Mouse (Mus musculus) cerebellum, postnatal 14 days (tissue): ENCODE data around the gene Tgif1.

Experiments used
- DNase-seq, 2 experiments: peaks; one replicate each; pipeline ENCODE4 v3.0.0; 2021; ENCODE audit warnings: mixed read lengths in 2 of 2

The Tgif1 gene

GRCm38 (mm10) chr17:70853436-70853905 is at the start of gene Tgif1:
Tgif1 (minus strand) TSS chr17:70853546.
- peak; percentile 41 to 44 for DNase-seq

GRCm38 (mm10) chr17:70900660-70901059 is 47.3 kb upstream of the Tgif1 start:
- no peak for DNase-seq

DNA sequence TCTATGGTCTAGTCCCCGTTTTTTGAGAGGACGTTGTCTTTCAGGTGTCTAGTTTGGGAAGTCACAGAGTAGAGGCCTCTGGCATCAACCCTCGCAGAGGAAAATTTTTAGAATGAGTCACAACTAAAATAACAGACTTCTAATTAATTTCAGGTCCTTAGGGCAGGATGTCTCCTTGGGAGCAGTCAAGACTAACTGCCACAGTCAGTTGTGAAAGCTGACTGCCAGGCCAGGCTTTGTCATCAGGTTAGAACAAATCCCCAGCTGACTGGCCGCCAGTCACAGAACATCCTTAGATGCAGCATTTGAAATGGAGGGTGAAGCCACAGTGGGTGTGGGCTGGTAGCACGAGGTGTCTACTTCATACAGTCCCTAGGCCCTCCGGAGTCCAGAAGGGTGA is 46.3 kb upstream of the Tgif1 start:
- no peak for DNase-seq

- peak; percentile 92 to 93 for DNase-seq
These were observed 41.5 kb upstream of the Tgif1 start for GRCm38 (mm10) chr17:70894867-70895266.

- no peak for DNase-seq
These were observed 39.8 kb upstream of the Tgif1 start for GRCm38 (mm10) chr17:70893151-70893550.

- DNase-seq, result peak in 1 of 2 experiments; percentile 21
These were observed 39.1 kb upstream of the Tgif1 start for GRCm38 (mm10) chr17:70892288-70893096.

DNA sequence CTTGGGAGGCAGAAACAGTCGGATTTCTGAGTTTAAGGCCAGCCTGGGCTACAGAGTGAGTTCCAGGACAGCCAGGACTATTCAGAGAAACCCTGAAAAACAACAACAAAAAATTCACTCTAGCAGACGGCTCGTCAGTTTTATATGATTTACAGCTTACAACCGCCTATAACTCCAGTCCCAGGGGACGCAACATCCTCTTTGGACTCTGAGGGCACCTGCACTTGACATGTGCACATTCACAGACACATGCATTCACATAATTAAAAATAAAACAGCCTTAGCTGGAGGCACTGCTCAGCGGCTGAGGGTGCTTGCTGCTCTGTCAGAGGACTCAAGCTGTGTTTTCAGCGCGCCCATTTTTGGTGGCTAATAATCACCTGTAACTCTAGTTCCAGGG is 37.2 kb upstream of the Tgif1 start:
- no peak for DNase-seq

GRCm38 (mm10) chr17:70888657-70889056 is 35.3 kb upstream of the Tgif1 start:
- no peak for DNase-seq

DNA sequence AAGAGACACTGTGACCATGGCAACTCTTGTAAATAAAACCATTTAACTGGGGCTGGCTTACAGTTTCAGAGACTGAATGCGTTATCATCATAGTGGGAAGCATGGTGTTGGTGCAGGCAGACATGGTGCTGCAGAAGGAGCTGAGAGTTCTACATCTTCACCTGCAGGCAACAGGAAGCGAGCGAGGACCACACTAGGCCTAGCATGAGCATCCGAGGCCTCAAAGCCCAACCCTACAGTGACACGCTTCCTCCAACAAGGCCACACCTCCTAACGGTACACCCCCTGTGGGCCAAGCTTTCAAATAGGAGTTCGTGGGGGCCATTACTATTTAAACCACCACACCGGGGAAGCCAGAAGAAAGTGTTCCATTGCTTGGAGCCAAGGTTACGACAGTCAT is 34.5 kb upstream of the Tgif1 start:
- DNase-seq, result no peak

DNA sequence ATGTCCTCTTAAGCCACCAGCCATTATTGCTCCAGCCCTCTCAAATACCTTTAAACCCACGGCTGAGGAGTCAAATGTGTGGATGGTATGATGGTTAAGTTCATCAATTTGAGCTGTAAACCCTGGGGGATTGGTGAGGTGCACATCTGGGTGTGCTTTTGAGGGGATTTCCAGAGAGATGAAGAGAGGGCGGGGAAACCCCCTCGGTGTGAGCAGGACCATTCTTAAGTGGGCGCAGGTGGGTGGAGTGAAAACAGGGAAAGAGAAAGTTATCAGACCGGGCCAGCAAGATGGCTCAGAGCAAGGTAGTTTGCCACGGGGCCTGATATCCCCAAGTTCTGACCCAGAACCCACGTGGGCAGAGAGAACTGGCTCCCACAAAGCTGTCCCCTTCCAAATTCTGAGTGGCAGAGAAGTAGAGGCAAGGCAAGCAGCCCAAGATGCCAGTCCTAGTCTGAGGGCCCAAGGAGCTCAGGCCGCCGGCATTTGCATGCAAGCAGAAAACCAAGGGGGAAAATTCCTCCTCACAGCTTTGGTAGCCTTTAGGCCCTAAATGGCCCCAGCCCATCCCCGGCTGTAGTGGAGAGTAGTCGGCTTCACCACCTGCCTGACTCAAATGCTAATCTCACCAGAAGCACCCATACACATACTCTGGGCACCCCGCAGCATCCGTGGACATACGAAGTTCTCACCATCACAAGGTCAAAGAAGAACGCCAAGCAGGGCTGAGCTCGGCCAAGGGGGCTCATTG is 33.5 kb upstream of the Tgif1 start:
- no peak for DNase-seq

GRCm38 (mm10) chr17:70885868-70886267 is 32.5 kb upstream of the Tgif1 start:
- no peak for DNase-seq

GRCm38 (mm10) chr17:70881934-70882333 is 28.6 kb upstream of the Tgif1 start:
- DNase-seq, result no peak

- DNase-seq, result no peak
These were observed 27.8 kb upstream of the Tgif1 start for GRCm38 (mm10) chr17:70881194-70881593.

DNA sequence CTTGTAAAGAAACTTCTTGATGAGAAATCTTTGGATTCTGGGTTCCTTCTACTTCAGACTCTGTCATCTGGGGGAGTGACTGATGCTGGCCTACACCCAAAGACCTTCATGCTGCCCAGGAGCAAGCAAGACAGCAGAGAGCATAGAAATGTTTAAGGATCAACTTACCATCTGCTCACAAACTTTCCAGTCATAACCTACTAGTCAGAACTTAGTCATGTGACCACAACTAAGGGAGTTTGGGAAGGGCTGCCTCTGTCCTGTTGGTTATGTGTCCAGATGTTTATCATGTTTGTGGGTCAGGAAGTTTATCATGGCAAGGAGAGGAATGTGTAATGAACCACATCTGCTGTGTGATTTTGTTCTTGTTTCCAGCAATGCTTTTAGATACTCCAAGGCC is 24.9 kb upstream of the Tgif1 start:
- DNase-seq, result no peak

- no peak for DNase-seq
These were observed 20.4 kb upstream of the Tgif1 start for GRCm38 (mm10) chr17:70873778-70874124.

- peak in 1 of 2 experiments; percentile 31 for DNase-seq
These were observed 19.8 kb upstream of the Tgif1 start for GRCm38 (mm10) chr17:70872936-70873777.

DNA sequence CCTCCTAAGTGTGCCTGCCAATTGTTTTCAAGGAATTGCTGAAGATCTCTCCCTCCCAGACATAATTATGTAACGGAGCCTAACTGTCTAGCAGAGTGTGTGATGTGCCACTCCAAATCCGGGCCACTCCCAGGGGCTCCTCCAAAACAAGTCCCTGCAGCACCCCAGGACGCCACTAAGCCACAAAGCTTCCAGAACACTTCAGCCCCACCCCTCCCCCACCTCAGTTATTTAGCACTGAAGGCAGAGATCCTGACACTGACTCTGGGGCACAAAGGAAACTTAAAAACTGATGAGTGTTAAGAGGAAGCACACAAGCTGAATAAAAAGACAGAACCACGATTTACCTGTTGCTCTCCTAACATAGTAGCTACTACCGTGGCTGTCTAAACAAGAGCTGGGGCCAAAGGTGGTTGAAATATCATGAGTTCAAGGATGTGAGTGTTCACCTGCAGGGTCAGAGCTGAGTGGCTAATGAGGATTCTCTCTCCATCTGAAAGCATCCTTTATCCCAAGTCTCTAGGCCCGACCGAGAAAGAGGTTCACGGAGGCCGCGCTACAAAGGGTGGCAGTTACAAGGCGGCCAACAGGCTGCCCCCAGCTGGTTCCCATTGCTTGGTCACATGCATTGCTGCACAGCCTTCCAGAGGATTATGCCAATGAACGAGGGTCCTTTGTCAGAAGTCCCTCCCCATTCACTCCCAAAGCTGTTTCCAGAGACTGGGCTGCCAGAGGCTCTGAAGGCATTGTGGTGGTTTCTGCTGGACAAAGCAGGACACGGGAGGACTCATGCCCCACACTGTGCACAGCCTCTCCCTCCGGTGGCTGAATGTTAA is 19.0 kb upstream of the Tgif1 start:
- DNase-seq, result no peak

DNA sequence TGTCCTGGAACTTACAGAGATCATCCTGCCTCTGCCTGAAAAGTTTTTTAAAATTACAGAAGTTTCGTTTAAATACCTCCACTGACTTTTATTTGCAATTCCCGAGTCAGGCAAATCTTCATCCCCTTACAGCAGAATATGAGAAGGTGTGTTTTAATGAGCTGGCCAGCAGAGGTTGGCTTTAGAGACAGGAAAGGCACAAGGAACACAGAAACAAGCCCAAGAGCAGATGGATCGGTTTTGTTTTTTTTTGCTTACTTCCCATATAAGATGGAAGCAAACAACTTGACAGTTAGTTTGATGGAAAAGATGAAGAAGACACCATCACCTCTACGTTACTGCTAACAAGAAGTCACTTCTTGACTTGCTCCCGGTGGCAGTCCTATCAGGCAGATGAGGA is 18.3 kb upstream of the Tgif1 start:
- DNase-seq, result no peak

GRCm38 (mm10) chr17:70870581-70870980 is 17.2 kb upstream of the Tgif1 start:
- DNase-seq, result no peak

DNA sequence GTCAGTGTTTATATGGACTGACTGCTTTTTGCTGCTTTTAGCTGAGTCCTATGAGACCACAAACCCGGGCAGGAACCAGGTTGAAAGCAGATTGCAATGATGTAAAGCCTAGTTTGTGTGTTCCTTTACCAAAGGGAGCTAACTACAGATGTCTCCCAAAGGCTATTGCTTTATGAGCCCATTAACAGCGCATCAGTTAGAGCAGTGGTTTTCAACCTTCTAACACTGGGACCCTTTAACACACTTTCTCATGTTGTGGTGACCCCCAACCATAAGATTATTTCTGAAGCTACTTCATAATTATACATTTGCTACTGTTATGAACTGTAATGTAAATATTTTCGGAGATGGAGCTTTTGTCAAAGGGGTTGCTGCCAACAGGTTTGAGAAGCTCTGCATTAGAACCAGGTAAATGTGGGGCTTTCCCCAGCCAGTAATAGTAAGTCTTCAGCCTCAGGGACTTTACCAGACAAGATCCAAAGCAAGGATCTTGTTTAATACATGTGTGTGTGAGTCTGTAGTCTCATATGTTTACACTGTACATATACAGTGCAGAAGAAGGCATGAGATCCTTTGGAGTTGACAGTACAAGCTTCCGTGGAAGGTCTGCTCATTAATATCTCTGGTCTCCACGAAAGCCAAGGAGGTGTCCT is 15.4 kb upstream of the Tgif1 start:
- no peak for DNase-seq

- DNase-seq, result no peak
These were observed 13.3 kb upstream of the Tgif1 start for GRCm38 (mm10) chr17:70866538-70867114.
